Mouse (Mus musculus): Measurements from ENCODE around the gene Maff. TPM values are rescaled to one million over a fixed set of nuclear protein-coding genes. Genes with fewer than 3 reads are reported as not detected.

Gene Maff
- total RNA-seq, 2 experiments from 2014 or later, result 1.6 to 3.2 TPM

- no peak for DNase-seq (ENCODE audit: extremely low spot score in 1 of 2, low spot score in 2 of 2)
- intact Hi-C loops (cut with DNase I), result no loop called here
- TF ChIP-seq CTCF (IDR thresholded peaks at IDR 0.05), result no peak
- peak overlapping the region; percentile 72 for H3K27ac ChIP-seq
- H3K4me3 ChIP-seq, result no peak overlapping the region
Measured at GRCm38 (mm10) chr15:79369452-79370280, 23.2 kb downstream of the Maff start.

- TF ChIP-seq CTCF (IDR thresholded peaks at IDR 0.05), result no peak
- no peak for DNase-seq (ENCODE audit: extremely low spot score in 1 of 2, low spot score in 2 of 2)
- no peak overlapping the region for H3K4me3 ChIP-seq
- H3K27ac ChIP-seq, result no peak overlapping the region
- intact Hi-C loops (cut with DNase I), result no loop called here
Measured at GRCm38 (mm10) chr15:79370281-79370843, 23.9 kb downstream of the Maff start.

- no peak overlapping the region for H3K27ac ChIP-seq
- no peak for TF ChIP-seq CTCF (IDR thresholded peaks at IDR 0.05)
- intact Hi-C loops (cut with DNase I), result no loop called here
- DNase-seq (ENCODE audit: extremely low spot score in 1 of 2, low spot score in 2 of 2), result no peak
- no peak overlapping the region for H3K4me3 ChIP-seq
Measured at GRCm38 (mm10) chr15:79374760-79375159, 28.3 kb downstream of the Maff start.

GRCm38 (mm10) chr15:79377681-79378080 is 31.3 kb downstream of the Maff start:
- peak; percentile 51 for TF ChIP-seq CTCF (IDR thresholded peaks at IDR 0.05)
- intact Hi-C loops (cut with DNase I), result loop anchor here (1.0 kb wide), 1 partner anchor 90 kb away; no protein-coding TSS in a partner anchor
- no peak overlapping the region for H3K4me3 ChIP-seq
- H3K27ac ChIP-seq, result peak overlapping the region; percentile 77; the same call in 1 of the 2 replicates
- DNase-seq (ENCODE audit: extremely low spot score in 1 of 2, low spot score in 2 of 2), result no peak

- intact Hi-C loops (cut with DNase I), result no loop called here
- Histone ChIP-seq H3K4me3 (no peak overlapping the region), H3K27ac (no peak overlapping the region)
- TF ChIP-seq CTCF (IDR thresholded peaks at IDR 0.05), result no peak
- DNase-seq (ENCODE audit: extremely low spot score in 1 of 2, low spot score in 2 of 2), result no peak
Measured at GRCm38 (mm10) chr15:79378608-79379007, 32.2 kb downstream of the Maff start.

- TF ChIP-seq CTCF (IDR thresholded peaks at IDR 0.05), result no peak
- intact Hi-C loops (cut with DNase I), result loop anchor here (2.0 kb wide), 1 partner anchor 23 kb away; the partner anchor contains the start of gene Tmem184b
- Histone ChIP-seq H3K4me3 (no peak overlapping the region), H3K27ac (no peak overlapping the region)
- no peak for DNase-seq (ENCODE audit: extremely low spot score in 1 of 2, low spot score in 2 of 2)
Measured at GRCm38 (mm10) chr15:79379658-79380057, 33.2 kb downstream of the Maff start.

GRCm38 (mm10) chr15:79380468-79381444 is 34.3 kb downstream of the Maff start:
- peak in 1 of 2 experiments; percentile 59 for DNase-seq (ENCODE audit: extremely low spot score in 1 of 2, low spot score in 2 of 2)
- intact Hi-C loops (cut with DNase I), result loop anchor here (2.0 kb wide), 1 partner anchor 22 kb away; the partner anchor contains the start of gene Tmem184b
- Histone ChIP-seq H3K4me3 (peak overlapping the region; percentile 19; the same call in 1 of the 2 replicates), H3K27ac (peak overlapping the region; percentile 91)
- peak; percentile 68 for TF ChIP-seq CTCF (IDR thresholded peaks at IDR 0.05)

GRCm38 (mm10) chr15:79381644-79382043 is 35.2 kb downstream of the Maff start:
- no peak for DNase-seq (ENCODE audit: extremely low spot score in 1 of 2, low spot score in 2 of 2)
- intact Hi-C loops (cut with DNase I), result loop anchor here (2.0 kb wide), 1 partner anchor 21 kb away; the partner anchor contains the start of gene Tmem184b
- Histone ChIP-seq H3K4me3 (no peak overlapping the region), H3K27ac (peak overlapping the region; percentile 91)
- TF ChIP-seq CTCF (IDR thresholded peaks at IDR 0.05), result no peak

- TF ChIP-seq CTCF (IDR thresholded peaks at IDR 0.05), result no peak
- H3K27ac ChIP-seq, result peak overlapping the region; percentile 12; the same call in 1 of the 2 replicates
- H3K4me3 ChIP-seq, result no peak overlapping the region
- intact Hi-C loops (cut with DNase I), result no loop called here
- DNase-seq (ENCODE audit: extremely low spot score in 1 of 2, low spot score in 2 of 2), result no peak
Measured at GRCm38 (mm10) chr15:79387081-79387480, 40.7 kb downstream of the Maff start.

GRCm38 (mm10) chr15:79387611-79388010 is 41.2 kb downstream of the Maff start:
- no peak overlapping the region for H3K4me3 ChIP-seq
- TF ChIP-seq CTCF (IDR thresholded peaks at IDR 0.05), result no peak
- H3K27ac ChIP-seq, result peak overlapping the region; percentile 12; the same call in 1 of the 2 replicates
- intact Hi-C loops (cut with DNase I), result no loop called here
- DNase-seq (ENCODE audit: extremely low spot score in 1 of 2, low spot score in 2 of 2), result no peak

GRCm38 (mm10) chr15:79388171-79388570 is 41.8 kb downstream of the Maff start:
- DNase-seq (ENCODE audit: extremely low spot score in 1 of 2, low spot score in 2 of 2), result no peak
- H3K4me3 ChIP-seq, result no peak overlapping the region
- intact Hi-C loops (cut with DNase I), result no loop called here
- no peak overlapping the region for H3K27ac ChIP-seq
- no peak for TF ChIP-seq CTCF (IDR thresholded peaks at IDR 0.05)

All from left cerebral cortex, adult 2 months (tissue).